Mouse (Mus musculus): ENCODE measurements around the gene Dnlz.

Gene Dnlz

DNA sequence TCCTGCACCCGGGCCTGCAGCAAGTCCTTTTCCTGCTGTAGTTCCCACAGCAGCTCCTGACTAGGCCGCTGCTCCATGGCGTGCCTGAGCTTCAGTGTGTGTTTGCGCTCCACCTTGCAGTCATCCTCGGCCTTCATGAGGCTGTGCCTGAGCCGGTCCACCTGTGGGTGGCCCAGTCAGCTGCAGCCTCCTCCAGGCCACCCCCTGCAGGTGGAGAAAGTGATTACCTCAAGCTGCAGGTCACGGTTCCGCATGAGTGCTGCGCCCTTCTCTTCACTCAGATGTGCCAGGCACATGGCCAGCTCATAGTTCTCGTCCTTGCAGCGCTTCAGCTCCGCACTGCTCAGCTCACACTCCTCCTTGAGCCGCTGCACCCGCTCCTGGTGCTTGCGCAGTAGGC, 5.6 kb upstream of the Dnlz start:
- DNase-seq (ENCODE audit: extremely low spot score, low spot score): no peak

DNA sequence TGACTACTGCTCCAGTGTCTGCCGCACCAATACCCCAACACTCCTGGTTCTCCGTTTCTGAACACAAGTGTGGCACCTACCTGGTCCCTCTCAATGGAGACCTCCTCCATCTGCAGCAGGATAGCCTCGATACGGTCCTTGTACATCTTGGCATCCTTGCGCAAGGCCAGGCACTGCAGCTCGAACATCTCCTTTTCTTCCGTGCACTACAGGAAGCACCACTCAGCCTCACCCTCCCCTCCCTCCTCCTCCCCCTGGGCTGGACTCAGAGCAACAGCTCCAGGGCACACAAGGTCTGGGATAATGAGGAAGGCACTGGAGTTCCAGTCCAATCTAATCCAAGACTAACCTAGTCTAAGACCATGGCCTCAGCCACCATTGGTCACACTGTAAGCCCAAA, 4.8 kb upstream of the Dnlz start:
- no peak for DNase-seq (ENCODE audit: extremely low spot score, low spot score)

DNA sequence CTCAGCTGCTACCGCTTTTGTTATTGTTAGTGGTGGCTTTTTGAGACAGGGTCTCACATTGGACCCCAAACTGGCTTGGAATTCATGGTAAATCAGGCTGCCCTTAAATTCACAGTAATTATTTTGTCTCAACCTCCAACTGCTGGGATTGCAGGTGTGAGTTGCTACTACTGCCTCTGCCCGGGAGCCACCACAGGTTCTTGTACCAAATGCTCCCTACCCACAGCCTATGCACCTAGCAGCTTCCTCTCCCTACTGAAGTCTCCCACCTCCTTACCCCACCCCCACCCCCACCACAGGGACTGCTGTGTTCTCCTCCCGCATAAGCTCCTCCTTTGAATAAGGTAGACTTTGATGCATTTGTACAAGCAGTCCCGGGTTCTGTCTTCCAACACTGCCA, 4.3 kb upstream of the Dnlz start:
- no peak for DNase-seq (ENCODE audit: extremely low spot score, low spot score)

DNA sequence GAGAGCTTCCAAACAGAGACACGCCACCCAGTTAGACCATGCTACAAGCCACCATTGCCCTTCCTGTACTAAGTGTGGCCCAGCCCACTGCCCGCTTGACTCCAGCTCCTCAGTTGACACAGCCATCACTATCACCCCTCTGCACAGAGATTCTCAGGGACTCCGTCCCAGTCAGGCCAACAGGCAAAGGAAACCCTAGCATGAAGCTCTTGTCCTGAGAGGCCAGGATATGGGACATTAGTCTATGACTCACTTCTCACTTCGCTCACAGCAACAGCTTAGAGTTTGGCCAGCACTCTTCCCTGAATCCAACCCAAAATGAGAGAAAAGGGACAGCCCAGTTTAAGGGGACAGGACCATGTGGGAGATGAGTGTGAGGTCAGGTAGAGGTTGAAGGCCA, 2.5 kb upstream of the Dnlz start:
- no peak for DNase-seq (ENCODE audit: extremely low spot score, low spot score)

DNA sequence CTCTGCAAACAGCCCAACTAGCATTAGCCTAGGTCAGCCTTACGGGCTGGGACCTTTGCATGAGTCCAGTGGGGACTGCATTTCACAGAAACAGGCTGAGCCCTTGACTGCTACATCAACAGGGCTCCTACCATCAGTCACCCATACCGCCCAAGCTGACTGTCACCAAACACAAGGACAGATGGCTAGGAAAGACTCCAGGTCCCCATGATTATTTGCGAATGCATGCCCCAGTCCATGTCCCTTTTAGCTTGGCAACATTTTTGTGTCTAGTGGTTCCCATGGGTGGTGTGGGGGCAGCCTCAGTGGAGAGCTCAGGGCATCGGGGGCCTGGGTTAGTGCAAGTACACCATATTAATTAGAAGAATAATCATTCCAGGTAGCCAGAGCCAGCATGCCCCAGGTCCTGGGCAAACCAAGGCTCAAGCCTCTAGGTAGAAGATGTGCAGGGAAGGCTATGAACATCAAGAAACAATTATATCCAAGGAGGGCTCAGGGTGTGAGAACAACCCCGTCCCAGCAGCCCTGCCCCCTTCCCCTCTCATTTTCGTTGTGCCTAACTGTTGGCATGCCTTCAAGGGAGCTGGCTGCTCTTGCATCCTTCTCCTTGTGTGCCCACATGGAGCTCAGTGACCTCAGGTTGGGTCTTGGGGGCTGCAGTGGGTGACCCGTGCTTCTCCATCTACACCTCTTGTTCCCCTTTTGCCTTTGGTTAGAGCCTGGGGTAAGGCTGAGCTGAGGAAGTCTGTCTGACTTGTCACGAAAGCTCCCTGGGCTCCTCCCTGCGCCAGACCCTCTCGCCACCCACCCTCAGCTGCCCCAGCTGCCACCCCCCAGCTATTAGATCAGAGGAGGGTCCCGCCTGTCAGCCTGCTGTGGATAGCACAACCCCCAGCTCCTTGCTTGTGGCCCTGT, 1.4 kb upstream of the Dnlz start:
- no peak for DNase-seq (ENCODE audit: extremely low spot score, low spot score)

DNA sequence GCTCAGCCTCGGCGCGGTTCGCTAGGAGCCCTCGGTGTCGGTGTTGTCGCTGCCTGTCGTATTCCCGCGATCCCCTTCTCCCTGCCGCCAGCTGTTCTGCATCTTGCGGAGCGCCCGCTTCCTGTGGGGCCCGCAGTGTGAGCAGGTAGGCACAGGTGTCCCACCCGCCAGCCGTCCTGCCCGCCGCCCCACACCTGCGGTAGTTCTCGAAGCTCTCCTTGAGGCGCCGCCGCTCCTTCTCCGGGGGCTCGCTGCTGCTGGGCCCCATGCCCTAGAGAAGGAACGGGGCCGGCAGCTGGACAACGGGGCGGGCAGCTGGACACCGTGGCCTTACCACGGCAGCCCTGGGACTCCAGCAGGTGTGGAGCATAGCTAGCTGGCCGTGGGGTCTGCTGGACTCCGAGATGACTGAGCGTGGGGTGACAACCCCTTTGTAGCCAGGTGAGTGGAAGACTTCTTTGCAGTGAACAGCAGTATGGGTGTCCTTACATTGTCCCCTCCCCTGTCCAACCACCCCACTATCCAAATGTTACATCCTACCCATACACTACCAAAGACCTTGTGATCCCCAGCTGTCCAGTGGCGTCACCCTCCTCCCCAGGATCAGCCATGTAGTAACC, 491 bp upstream of the Dnlz start:
- no peak for DNase-seq (ENCODE audit: extremely low spot score, low spot score)

DNA sequence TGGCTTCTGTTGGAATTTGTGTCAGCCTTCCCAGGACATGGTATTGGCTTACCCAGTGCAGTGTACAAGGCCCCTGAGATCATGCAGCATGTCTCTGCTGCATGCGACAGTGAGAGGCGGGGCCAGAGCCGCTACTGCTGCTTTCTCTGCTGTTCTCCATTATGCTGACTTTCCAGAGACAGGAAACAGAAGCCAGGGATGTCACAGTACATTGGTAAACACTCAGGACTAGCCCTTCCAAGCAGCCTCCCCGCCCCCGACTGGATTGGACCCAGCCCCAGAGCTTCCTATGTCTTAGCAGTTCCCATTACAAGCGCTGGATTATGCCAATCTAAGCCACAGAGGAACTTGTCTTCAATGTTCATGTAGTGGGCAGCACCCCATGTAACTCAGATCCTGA, 3.7 kb downstream of the Dnlz start:
- no peak for DNase-seq (ENCODE audit: extremely low spot score, low spot score)

DNA sequence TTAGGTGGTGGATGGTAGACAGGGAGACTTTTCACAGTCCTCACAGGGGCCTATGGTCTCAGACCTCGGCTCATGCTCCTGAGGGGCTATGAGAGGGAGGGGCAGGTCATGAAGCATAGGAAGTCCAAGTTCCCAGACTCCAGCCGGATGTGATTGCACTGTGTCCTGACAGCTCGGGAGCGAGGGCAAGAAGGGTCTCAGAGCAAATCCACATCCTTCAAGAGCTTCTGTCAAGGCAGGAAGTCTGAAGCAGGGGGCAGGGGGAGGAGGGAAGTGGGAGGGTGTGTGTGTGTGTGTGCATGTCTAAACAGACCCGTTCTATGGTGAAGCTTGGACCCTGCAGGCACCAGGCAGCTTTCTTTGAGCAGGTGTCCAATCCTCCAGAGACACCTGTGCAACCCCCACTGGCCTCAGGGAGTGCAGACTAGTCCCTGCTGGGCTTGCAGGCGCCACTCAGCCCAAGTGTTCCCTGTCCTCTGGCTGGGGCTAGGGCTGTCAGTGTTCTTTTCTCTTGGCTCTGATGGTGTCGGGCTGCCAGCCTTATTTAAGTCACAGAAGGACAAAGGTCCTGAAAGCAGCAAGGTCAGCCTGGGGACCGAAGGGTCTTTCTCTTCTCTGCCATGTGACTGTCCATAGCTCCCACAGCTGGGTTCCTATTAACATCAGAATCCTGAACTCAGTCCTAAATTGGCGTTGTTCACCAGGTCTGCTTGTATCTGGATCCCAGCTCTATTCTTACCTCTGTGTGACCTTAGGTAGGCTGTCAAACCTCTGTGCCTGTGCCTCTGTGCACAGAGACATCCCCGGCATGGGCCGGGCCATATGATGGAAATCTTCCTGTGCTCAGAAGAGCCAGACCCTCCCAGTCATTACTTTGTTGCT, 9.1 kb downstream of the Dnlz start:
- DNase-seq (ENCODE audit: extremely low spot score, low spot score): no peak

DNA sequence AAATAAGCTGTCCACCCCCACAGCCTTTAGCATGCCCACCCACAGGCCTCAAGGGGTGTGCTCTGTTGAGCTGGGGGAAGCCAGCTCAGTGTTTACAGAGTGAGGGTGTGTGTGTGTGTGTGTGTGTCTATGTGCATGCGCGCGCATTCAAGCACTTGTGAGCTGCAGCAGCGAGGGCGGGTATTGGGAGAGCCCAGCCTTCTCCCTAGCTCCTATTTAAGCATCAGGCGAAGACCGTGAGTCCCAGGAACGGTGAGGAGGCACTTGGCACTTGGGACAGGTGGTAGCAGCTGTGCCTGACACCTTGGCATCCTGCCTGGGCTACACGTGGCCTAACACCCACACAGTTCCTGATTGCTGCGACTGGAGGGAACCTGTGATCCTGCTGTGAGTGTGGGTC, 9.9 kb downstream of the Dnlz start:
- DNase-seq (ENCODE audit: extremely low spot score, low spot score): no peak

DNA sequence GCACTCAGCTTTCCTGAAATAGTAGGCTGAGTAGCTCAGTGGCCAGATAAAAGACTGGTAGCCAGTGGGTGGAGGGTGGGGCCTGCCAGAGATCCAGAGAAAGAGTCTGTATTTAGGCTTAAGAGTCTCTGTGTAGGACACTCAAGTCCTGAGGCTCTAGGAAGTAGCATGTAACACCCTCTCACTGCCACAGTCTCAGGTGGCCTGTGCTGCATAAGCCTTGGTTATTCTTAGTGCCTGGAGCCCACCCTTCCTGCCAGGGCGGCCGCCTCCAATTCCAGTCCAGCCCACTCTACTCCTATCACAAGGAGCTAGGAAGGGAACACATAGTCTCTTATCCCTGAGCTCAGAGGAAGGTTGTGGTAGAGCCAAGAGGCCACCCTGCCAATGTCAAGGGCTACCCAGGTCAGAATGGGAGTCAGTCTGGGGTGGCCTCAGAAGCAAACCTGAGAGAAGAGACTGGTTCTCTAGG, 10.4 kb downstream of the Dnlz start:
- DNase-seq (ENCODE audit: extremely low spot score, low spot score): no peak

DNA sequence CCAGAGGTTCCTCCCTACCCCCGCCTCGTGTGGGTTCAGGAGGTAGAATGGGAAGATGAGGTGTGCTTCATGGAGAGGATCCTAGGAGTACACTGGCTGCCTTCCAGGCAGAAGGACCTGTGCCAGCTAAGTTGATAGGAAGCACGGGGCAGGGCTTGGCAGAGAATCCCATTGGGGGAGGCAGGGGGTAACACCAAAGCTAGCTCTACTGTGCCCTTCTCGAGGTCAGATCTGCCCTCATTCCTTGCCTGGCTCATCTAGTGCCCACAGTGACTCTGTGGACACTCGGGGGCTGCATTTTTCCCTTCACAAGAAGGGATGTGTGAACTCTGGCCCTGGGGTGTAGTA, 12.7 kb downstream of the Dnlz start:
- DNase-seq (ENCODE audit: extremely low spot score, low spot score): no peak

DNA sequence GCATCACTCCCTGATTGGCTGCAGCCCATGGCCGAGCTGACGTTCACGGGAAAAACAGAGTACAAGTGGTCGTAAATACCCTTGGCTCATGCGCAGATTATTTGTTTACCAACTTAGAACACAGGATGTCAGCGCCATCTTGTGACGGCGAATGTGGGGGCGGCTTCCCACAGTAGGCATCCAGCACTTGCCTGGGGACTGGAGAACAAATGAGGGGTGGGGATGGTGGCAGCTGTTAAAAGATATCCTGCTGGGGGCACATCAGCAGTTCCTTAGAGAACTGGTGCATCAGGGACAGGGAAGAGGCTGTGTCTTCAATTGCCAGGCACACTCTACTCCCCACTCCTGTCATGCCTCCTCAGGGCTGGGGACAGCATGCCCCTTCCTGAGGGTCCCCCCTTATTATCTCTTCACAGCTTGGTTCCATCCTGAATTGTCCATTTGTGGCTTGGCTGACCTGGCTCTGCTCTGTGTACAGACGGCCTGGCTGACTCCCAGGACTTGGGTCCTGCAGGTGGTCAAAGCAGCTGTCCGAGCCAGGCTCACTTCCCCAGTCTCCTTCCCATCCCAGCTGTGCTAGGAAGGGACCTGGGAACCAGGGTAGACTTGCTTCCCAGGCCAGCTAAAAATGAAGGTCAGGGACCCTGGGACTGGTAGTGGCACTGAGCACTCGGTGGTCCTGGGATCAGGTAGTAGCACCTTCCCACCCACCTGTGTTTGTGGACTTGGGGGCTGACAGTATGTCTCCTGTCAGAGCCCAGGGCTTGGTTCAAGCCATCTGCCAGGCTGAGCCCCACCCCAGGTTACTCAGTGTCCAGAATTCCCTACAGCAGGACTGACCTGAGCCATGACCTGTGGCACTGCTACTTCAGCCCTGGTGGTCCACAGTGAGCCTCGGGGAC, 13.4 kb downstream of the Dnlz start:
- no peak for DNase-seq (ENCODE audit: extremely low spot score, low spot score)

DNA sequence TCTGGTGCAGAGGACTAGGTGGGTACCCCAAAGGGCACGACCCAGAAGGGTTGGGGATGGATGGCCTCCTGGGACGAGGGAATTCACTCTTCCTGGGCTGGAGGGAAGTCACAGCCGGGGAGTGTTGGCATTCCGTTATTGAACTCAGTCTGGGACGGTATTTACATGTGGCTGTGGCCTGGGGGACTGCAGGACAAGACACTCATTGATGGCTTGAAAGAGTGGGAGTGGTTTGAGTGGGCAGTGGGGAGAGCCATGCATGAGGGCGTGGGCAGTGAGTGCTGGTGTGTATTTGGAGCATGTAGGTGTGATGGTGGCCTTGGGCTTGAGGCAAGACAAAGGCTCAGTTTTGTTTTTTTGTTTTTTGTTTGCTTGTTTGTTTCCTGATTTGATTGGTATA, 21.2 kb downstream of the Dnlz start:
- no peak for DNase-seq (ENCODE audit: extremely low spot score, low spot score)

DNA sequence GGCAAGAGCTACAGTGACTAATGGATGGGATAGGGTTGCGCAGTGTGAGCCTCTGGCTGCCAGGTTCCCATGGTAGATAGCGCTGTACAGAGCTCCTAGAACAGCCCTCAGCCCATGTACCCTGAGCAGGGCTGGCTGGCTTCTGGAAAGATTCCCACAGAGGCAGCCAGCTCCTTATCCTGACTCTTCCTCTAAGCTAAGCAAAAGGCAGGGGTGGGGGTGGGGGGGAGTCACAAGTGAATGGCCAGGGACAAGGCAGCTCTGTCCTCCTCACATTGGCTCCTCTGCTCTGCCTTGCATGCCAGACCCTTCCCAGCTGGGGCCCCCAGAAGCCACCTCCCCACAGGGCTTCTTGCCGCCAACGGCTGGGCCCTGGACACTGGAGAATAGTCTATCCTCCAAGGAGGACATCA, 21.8 kb downstream of the Dnlz start:
- no peak for DNase-seq (ENCODE audit: extremely low spot score, low spot score)

DNA sequence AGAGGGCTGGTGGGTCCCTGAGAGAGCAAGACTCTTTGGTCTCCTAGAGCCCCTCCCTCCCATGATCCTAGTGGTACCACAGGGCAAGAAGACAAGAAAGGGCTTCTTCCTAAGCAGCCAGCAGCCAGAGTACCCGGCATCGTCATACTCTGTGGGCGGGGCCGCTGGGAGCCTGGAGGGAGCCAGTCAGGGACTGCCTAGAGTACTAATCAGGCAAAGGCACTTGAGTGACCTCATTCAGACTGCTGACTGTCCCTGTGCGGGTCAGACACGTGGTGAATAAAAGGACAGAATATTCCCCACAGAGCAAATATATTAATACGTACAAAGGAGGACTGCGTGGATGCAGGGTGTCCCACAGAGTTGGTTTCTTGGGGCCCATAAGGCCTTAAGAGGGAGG, 22.5 kb downstream of the Dnlz start:
- DNase-seq (ENCODE audit: extremely low spot score, low spot score): no peak

DNA sequence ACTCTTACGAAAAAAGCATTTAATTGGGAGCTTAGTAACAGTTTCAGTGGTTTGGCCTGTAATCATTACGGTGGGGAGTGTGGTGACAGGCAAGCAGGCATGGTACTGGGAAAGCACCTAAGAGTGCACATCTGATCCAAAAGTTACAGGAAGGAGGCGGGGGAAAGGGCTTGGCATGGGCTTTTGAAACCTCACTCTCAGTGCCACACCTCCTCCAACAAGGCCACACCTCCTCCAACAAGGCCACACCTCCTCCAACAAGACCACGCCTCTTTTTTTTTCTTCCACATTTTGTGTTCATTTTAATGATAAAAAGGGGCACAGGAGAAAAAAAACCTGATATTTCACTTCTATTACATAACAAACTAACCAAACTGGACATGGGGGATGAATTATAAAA, 24.1 kb downstream of the Dnlz start:
- no peak for DNase-seq (ENCODE audit: extremely low spot score, low spot score)

DNA sequence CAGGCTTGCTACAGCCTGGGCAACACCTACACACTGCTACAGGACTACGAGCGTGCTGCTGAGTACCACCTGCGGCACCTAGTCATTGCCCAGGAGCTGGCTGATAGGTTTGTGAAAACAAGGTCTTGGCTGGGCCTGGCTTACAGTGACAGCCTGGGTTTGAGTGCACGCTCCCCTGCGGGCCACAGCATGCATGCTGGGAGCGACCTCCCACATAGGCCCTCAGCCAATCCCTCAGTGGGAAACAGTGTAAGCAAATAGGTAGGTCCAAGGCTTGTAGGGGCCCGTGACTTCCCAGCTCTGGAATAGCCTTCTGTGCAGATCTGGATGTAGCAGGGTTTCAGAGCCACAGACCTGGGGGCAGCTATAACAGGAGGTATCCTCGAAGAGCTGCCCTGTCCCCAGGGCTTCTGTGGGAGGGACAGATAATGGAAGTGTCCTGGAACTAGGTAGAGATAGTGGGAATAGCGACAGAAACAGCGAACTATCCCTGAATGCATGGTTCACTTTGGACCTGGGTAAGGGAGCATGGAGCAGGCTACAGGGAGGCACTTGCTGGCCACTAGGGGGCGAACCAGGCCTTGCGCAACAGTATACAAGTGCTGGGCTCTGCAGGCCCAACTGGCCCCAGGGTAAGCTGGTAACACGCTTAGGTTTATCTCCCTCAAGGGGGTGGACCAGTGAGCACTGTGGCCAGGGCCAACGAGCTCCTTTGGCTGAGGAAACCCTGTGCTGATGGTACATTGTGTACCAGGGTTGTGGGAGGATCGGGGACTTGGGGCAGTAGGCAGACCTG, 26.3 kb downstream of the Dnlz start:
- peak; percentile 64 for DNase-seq (ENCODE audit: extremely low spot score, low spot score)

DNA sequence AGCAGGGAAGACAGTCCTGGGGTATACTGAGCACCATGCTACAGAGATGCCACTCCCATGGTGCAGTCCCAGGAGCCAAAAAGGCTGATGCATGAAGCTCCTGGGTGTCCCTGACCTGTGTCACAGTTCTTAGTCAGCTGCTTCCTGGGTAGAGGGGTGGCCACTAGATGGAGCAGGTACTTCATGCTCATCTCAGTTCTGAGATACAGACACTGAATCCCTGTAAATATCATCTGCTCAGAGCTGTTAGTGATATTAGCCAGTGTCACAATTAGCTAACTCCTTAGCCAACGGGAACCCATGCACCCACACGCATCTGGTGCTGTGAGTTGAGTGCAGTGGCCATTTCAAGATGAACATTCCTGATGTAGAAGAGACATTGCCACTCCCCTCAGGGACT, 27.0 kb downstream of the Dnlz start:
- no peak for DNase-seq (ENCODE audit: extremely low spot score, low spot score)

DNA sequence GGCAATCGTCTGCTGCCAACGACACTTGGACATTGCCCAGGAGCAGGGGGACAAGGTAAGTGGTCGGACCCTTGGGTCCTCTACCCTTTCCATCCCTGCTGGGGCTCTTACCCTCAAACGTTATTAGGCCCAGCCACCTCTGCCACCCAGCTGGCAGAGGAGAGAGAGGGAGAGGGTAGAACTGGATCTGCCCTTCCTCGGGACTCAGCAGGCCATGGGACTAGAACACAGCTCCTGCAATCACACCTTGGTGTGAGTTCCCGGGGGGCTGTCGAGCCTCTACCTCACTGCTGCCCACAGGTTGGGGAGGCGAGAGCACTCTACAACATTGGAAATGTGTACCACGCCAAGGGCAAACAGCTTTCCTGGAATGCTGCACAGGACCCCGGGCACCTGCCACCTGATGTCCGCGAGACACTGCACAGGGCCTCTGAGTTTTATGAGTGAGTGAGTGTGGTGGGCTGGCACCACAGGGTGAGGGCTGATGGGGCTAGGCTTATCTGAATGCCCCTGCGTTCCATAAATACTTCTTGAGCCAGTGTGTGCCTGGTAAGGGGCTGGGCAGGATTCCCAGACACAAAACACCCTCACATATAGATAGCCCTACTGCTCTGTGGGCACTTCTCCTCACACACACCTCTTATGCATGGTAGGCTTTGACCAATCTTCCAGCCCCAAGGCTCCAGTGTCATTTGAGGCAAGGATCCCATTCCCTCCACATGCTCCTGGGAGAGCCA, 28.2 kb downstream of the Dnlz start:
- no peak for DNase-seq (ENCODE audit: extremely low spot score, low spot score)

Measured in neural tube, embryonic 10.5 days (tissue).